Mouse (Mus musculus): ENCODE results near the gene Zc3h12c.

Gene Zc3h12c

GRCm38 (mm10) chr9:52167084-52167483, 1.3 kb downstream of the Zc3h12c start:
- DNase-seq (ENCODE audit: low spot score in 2 of 2), result no peak

GRCm38 (mm10) chr9:52165706-52166090, 2.7 kb downstream of the Zc3h12c start:
- DNase-seq (ENCODE audit: low spot score in 2 of 2), result no peak

- DNase-seq (ENCODE audit: low spot score in 2 of 2), result no peak
Measured at GRCm38 (mm10) chr9:52165076-52165705, 3.2 kb downstream of the Zc3h12c start.

- DNase-seq (ENCODE audit: low spot score in 2 of 2), result no peak
Measured at GRCm38 (mm10) chr9:52160512-52160911, 7.9 kb downstream of the Zc3h12c start.

GRCm38 (mm10) chr9:52158561-52158960, 9.8 kb downstream of the Zc3h12c start:
- DNase-seq (ENCODE audit: low spot score in 2 of 2), result no peak

GRCm38 (mm10) chr9:52155417-52155816, 13.0 kb downstream of the Zc3h12c start:
- no peak for DNase-seq (ENCODE audit: low spot score in 2 of 2)

GRCm38 (mm10) chr9:52154253-52154652, 14.1 kb downstream of the Zc3h12c start:
- no peak for DNase-seq (ENCODE audit: low spot score in 2 of 2)

- DNase-seq (ENCODE audit: low spot score in 2 of 2), result no peak
Measured at GRCm38 (mm10) chr9:52152076-52152826, 16.1 kb downstream of the Zc3h12c start.

GRCm38 (mm10) chr9:52149768-52150167, 18.6 kb downstream of the Zc3h12c start:
- DNase-seq (ENCODE audit: low spot score in 2 of 2), result no peak

GRCm38 (mm10) chr9:52149286-52149685, 19.1 kb downstream of the Zc3h12c start:
- no peak for DNase-seq (ENCODE audit: low spot score in 2 of 2)

GRCm38 (mm10) chr9:52148831-52149230, 19.5 kb downstream of the Zc3h12c start:
- DNase-seq (ENCODE audit: low spot score in 2 of 2), result no peak

- no peak for DNase-seq (ENCODE audit: low spot score in 2 of 2)
Measured at GRCm38 (mm10) chr9:52148311-52148710, 20.1 kb downstream of the Zc3h12c start.

- DNase-seq (ENCODE audit: low spot score in 2 of 2), result no peak
Measured at GRCm38 (mm10) chr9:52146241-52146640, 22.1 kb downstream of the Zc3h12c start.

- DNase-seq (ENCODE audit: low spot score in 2 of 2), result no peak
Measured at GRCm38 (mm10) chr9:52132771-52133170, 35.6 kb downstream of the Zc3h12c start.

- DNase-seq (ENCODE audit: low spot score in 2 of 2), result no peak
Measured at GRCm38 (mm10) chr9:52130348-52130747, 38.0 kb downstream of the Zc3h12c start.

- DNase-seq (ENCODE audit: low spot score in 2 of 2), result no peak
Measured at GRCm38 (mm10) chr9:52125225-52125624, 43.1 kb downstream of the Zc3h12c start.

GRCm38 (mm10) chr9:52119212-52119611, 49.2 kb downstream of the Zc3h12c start:
- no peak for DNase-seq (ENCODE audit: low spot score in 2 of 2)

- DNase-seq (ENCODE audit: low spot score in 2 of 2), result no peak
Measured at GRCm38 (mm10) chr9:52113091-52113490, 55.3 kb downstream of the Zc3h12c start.

- no peak for DNase-seq (ENCODE audit: low spot score in 2 of 2)
Measured at GRCm38 (mm10) chr9:52110738-52111137, 57.6 kb downstream of the Zc3h12c start.

GRCm38 (mm10) chr9:52107161-52107560, 61.2 kb downstream of the Zc3h12c start:
- no peak for DNase-seq (ENCODE audit: low spot score in 2 of 2)

GRCm38 (mm10) chr9:52105423-52105822, 62.9 kb downstream of the Zc3h12c start:
- no peak for DNase-seq (ENCODE audit: low spot score in 2 of 2)

- no peak for DNase-seq (ENCODE audit: low spot score in 2 of 2)
Measured at GRCm38 (mm10) chr9:52104225-52104615, 64.2 kb downstream of the Zc3h12c start.

GRCm38 (mm10) chr9:52103448-52104224, 64.7 kb downstream of the Zc3h12c start:
- DNase-seq (ENCODE audit: low spot score in 2 of 2), result no peak
